Mouse (Mus musculus): ENCODE results near the gene Sept5.

DNA sequence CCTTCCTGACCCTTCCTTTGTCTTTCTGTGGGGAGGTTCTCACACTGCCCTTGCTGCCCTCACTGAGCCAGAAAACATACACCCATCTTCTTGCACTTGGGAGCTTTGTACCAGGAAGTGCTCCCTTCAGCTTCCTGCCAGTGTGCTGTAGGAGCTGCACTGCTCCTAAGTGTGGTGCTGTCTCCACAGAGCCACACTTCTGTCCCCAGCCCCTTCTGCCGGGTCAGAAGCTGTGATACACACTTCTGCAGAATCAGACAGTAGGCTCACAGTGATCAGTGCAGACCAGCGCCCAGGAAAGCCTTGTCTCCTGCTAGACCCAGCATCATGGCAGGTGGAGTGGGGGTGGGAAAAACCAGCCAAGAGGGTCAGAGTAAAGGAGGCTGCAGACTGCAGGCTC lies 3.1 kb upstream of the Sept5 start:
- TF ChIP-seq CTCF (conservative IDR thresholded peaks at IDR 0.05; ENCODE audit: low read length), result no peak
- TF ChIP-seq NANOG (IDR thresholded peaks at IDR 0.05; ENCODE audit: borderline replicate concordance, low read length), result no peak
- TF ChIP-seq POU5F1 (IDR thresholded peaks at IDR 0.05; ENCODE audit: borderline replicate concordance, low read length), result no peak
